Mouse (Mus musculus): ENCODE results near the gene Zfhx3.

Zfhx3 gene

DNA sequence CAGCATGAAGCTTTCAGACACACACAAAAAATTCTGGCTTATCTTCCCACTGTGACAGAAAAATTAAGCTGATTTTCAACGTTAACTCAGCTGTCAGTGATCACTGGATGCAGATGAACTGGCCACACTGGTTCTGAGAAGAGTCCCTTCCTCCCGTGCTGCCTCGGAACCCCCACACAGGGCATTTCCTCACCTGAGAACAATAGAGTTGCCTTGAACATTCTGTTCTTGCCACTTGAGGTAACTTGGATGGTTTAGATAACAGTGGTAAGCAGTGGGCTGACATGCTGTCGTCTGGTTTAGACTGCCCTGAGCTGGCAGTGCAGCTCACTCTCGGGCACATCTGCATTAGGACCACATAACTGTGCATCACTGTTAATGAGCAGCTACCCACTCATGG, 927.5 kb downstream of the Zfhx3 start:
- DNase-seq = no peak

DNA sequence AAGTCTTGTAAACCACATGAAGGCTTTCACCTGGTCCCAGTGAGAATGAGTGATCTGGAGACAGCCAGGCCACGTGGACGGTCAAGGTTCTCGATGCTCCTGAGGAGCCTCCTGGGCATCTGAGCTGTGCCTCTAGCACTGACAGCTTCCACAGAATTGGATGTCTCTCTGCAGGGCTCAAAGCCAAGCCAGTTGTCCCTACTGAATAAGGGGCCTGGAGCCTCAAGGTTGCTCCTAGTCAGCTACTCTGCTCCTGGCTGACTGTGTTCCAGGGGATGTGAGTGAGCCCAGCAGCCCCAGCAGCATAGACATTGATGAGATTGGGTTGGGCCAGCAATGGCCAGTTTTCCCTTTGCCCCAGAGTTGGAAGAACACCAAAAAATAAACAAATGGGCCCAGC, 927.9 kb downstream of the Zfhx3 start:
- DNase-seq = no peak

DNA sequence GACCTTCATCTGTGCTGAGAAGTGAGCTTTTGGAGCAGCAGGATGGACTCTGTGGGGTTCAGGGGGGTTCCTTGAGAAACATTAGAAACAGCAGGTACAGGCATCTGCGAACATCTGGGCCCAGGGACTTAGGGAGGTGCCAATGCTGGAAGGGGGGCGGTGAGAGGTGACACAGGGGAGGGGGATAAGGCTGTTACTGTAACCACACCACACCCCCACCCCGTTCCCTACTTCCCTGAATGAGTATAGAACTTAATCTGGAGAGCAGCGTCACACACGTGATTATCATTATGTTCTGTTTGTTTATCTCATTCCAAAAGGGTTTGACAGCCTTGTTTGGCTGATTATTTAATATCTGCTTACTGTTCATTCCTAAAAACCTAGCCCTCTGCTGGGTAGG, 933.3 kb downstream of the Zfhx3 start:
- no peak for DNase-seq

DNA sequence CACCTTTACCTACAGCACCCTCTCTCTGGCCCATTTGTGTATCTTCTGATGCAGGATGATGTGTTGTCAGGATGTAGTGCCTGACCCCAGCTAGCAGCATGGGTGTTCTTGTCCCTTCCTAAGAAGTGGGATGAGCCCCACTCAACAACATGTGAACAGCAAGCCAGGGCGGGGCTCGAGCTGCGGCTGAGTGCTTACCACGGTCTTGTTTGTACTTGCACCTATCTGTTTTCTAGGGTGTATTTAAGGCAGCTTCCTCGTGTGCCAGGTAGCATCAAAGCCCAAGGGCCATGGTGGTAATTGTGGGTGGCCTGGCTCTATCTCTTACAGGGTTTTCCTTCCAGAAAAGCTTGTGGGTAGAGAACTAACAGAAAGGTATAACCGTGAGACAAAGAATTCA, 937.7 kb downstream of the Zfhx3 start:
- DNase-seq = no peak

DNA sequence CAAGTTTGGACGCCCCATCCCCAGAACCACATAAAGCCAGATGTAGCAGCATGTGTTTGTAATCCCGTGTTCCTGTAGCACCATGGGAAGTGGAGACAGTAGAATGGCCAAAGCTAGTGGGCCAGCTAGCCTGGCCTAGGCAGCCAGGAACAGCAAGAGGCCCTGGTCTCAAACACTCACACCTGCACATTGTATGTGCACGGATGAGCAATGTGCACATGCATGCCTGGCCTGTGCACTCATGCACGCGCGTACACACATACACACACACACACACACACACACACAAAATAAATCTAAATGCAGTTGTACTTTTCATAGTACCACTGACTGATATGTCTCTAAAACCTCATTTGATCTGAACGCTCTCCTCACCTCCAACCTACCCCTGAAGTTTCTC, 938.9 kb downstream of the Zfhx3 start:
- DNase-seq = no peak

DNA sequence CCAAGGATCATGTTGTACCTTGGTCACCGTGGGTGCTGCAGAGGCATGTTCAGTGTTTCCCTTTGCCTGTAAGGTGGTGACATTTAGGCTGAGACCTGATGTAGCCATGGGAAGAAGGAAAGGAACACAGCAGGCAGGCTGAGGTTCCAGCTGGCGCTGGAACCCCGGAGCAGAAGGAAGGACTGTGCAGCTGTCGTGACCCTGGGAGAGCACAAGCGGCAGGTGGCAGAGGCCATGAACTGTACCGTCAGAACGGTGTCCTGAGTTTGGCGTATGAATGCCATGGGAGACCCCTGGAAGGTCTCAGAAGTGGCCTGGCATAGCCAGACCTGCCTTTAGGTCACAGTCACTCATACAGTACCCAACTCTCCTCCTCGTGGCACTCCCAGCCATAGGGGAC, 939.6 kb downstream of the Zfhx3 start:
- no peak for DNase-seq

DNA sequence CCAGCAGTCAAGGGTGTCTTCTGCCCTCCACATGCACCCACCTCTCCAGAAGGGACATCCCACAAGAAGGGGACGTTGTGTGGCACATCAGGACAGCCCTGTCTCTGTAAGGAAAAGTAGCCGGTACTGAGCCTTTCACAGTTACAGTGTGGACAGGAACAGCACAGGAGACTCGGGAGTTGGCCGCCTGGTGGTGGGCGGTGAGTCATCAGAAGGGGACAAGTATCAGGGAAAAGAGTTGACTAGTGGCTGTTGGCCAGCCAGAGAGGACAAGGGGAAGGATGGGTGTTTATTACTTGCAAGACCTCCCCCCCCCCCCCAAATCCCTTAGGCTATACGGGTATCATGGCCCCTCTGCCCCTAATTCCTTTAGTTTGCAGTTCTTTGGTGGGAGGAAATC, 940.9 kb downstream of the Zfhx3 start:
- no peak for DNase-seq

DNA sequence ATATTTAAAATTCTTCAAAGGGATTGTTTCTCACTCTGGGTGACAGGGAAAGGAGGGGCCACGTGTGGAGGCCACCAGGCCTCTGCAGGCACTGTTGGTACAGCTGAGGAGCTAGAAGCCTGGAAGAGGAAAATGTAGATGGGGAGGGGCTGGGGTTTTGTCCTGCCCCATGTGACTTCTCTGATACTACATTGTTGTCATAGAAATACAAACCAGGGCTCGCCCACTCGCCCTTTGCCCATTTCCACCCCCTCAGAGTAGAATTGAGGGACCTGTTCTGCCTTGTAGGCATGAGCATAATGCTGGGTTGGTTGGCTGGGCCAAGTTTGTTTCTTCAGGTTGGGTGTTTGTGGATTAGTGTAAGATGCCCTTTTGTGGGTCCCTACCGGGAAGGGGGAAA, 942.5 kb downstream of the Zfhx3 start:
- DNase-seq = no peak

DNA sequence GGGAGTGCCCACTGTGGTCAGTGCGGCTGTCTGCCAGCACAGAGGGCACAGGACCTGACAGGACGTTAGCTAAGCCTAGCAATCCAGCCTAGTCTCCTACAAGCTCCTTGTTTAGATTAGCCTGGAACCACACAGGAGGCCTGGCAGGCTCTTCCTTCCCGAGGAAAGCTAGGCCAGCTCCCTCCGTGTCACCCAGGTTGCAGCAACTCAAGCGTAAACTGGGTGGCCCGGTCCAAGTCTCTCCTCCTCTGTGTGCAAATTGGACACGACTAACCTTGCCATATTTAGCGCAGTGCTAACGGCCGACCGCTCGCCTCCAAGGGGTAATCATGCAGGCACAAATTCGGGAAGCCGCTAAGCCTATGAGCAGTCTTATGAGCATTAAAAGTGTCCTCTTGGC, 943.0 kb downstream of the Zfhx3 start:
- DNase-seq = peak; percentile 74

DNA sequence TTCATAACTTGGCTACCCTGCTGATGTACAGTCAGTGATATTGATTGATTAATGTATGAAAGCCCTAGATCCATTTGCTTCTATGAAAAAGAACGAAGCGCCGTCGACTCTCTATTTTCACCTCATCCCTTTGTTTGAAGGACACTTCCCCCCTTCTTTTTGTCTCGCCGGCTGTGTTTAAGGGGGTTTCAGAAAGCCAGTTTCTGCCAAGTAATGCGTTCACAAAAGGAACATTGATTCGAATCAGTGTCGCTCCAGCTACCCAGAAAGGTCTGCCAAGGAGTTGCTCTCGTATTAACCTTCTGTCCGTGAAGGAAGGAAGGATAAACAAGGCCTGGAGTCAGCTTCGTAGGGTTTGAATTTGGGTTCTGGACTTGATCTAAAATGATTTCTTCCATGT, 943.4 kb downstream of the Zfhx3 start:
- no peak for DNase-seq

DNA sequence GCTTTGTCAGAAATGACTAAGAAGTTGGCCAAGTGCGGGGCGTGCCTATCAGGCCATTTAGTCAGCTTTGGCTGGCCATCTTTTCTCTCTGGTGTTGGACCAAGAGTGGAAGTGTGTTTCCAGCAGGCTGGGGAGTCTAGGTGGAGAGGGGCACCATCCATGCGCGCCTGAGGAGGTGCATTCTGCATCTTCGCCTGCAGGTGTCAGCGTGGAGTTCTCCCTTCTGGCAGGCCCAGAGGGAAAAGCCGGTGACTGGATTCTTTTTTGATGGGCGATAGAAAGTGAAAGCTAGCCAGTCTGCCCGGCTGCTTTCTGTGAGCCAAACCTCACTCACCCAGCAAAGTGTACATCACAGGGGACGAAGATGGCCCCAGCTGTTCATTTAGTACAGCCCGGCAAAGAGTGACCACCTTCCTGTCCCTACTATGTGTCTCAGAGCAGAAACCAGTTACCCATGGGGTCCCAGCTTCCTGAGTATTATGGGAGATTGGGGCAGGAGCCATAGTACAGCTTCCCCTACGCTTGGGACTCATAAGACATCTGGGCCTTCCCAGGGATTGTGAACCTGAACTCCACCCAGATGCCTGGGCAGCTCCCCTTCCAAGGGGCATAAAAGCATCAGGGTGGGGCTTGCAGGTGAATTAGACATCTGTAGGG, 944.3 kb downstream of the Zfhx3 start:
- DNase-seq = peak; percentile 66

DNA sequence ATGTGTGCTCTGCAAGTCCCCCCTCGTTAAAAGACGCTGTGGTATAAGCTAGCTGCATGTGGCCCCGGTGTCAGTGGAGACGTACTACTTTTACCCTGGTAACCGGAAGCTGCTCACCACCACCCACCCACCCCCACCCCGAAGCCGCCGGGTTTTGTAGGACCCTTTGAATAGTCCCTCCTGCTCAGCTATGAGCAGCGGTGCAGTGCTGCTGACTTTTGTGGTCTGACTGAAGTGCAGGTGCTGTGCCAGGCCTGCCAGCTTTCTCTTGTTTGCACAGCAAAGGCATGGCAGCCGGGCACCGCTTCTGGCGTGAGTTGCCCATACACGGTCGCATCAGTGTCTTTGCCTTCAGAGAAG, 944.8 kb downstream of the Zfhx3 start:
- no peak for DNase-seq

DNA sequence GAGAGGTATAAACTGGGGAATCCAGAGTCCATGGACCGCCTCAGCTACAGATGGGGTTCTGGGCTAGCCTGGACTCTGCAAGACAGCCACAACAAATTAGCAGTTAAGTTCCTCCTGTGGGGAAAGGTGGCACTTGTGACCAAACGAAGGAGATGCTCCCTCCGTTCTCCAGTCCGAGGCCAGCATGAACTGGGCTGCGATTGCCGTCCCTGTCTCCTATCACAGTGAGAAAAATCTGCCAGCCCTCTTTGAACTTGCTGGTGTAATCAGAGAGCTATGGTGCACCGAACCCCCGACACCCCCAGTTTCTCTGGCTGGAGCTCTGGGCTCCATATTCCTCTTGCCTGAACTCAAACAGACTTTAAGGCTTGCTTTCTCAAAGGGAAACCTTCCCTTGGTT, 945.4 kb downstream of the Zfhx3 start:
- no peak for DNase-seq

DNA sequence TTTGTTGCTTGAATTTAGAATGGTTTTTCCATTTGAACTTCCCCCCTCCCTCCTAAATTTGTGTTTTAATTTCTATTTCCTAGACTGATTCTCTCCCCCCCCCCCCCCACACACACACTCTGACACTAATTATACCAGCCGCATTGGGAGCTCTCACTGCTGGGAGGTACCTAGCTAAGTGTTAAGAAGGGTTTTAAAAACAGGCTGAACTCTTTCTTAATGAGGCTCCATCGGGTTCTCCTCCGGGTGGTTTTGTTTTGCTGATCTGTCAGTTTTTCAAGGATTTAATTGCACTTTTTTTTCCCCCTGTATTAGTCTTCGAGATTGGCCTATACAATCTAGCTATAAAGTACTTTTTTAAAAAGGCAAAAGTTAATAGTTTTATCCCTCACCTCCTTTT, 946.5 kb downstream of the Zfhx3 start:
- DNase-seq = no peak

DNA sequence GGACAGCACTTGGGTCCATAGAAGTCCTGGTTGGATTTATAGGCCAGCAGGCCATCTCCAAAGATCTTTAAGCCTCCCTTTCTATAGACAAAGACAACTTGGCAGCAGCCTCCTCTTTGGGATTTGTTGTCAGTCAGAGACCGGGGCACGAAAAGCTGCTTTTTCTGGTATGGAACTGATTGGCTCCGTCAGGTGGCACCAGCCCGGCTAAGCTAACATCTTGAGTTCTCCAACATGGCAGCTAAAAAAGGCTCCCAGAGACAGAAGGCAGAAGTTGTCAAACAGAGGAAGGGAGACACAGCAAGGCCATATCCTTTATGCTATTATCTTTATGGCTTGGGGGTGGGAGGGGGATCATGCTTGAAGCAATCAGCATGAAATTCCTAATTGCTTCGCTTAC, 947.0 kb downstream of the Zfhx3 start:
- DNase-seq = no peak

DNA sequence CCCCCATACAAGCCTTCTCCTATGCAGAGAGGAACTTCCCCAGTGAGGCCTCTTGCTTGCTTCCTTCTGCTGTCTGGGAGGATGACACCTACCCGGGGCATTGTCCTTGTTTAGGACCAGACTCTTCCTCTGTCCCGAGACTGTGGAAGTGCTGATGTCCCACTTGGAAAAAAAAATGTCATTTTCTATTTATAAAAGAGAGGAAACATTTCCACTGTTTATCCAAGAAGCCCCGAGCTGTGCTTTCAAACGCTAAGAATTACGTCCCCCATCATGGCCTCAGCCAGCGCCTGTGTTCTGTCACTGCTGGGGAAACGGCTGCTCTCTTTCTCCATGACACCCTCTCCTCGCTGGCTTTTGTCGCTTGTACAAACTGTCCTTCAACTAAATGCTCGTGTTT, 951.8 kb downstream of the Zfhx3 start:
- DNase-seq = no peak

DNA sequence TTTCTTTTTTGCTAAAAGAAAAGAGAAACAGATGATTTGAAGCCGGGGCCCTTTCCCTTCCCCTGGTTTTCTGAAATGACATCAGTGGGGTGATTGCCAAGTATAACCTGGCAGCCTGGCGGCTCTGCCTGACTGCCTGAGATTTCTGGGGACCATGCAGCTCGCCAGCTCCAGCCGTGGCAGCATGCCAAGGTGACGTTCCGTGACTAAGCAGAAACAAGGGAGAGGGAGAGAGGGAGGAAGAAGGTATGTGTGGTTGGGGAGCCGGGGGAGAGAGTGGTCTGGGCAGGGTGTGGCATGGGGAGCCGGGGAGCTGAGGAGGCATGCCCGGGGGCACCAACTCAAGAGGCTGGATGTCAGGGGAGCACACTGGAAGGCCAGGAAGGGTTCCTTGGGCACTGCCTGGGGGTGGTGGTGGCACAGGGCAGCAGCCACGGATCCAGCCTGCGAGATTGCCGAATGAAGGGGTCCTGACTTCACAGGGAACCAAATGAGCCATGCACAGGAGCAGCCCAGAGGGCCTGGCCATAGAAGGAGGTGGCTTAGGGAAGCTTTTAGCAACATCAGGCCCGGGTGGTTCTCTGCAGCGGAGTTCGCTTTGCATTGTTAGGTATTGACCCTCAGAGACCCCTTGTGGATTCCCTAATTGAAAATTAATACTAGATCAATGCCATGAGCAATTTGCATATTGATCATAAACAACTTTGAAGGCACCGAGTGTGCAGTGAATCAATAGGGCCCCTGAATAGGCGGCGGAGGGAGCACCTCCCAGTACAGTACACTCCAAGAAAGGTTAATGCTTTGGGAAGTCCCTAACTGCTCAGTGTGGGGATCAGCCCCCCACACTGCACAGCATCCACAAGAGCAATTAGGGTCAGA, 954.3 kb downstream of the Zfhx3 start:
- DNase-seq = peak; percentile 63

DNA sequence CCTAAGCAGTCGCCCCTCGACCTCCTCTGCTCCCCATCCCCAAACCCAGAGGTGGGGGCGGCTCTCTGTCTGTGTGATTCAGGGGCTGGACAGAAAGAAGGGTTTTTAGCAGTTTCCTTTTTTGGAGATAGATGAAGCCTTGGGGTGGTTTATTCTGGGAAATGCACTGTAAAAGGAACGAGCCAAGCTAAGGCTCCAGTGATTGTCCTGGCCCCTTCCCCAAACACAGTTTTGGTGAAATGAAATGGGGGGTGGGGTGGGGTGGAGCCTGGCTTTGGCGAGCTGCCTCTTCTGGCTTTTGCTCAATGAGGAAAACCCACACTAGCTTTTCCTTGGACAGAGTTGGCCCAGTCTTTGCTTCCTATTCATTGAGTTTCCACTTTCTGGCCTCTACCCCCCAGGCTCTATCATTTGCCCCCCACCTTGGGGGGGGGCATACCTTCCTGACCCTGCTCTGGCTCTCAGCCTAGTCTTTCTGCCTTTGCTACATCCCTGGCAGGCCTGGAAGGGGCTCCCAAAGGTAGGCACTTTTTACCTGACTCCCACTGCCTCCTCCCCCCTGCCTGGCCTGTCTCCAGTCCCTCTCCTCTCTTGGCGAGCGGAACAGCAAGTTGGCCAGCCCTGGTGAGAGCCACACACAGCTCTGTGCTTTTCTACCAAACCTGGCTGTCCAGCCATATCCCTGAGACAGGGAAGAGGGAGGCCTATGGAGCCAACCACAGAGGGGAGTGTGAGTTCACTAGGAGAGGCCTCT, 955.1 kb downstream of the Zfhx3 start:
- no peak for DNase-seq

DNA sequence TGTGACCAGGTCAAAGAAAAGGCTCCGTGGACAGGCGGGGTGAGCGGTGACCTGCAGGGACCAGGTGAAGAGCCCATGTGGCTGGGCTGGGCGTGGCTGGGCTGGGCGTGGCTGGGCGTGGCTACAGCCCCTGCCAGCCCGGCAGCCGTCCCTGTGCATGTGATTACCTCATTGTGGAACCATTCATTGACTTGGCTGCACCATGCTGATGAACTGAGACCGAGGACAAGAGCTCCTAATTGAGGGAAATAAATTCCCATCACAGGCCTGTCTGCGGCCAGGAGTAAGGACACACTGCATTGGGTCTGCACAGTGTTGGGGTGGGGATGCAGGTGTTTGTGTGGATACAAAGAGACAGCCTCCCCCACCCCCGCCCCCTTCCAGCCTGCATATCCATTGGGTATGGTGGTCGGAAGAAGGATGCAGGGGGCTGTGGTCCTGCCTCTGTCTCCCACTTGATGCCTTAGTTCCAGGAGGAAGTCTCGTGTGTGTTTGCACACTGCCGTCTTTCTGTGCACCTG, 956.9 kb downstream of the Zfhx3 start:
- DNase-seq = no peak

DNA sequence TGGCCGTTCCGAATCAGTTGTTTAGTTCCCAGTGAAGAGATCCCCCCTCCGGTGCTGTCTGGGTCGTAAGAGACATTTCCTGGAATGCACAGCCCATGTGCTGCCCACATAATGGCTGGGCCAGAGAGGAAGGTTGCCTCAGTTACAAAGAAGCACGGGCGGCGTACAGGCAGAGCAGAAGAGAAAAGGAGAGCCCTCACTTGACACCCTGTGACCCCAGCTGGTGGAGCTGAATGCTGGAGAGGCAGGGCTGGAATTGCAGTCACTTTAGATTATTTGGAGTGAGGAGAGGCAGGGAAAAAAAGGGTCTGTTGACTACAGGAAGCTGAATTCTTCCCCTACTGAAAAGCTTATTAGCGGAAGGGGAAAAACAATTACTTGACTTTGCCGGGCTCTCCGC, 958.1 kb downstream of the Zfhx3 start:
- DNase-seq = no peak

DNA sequence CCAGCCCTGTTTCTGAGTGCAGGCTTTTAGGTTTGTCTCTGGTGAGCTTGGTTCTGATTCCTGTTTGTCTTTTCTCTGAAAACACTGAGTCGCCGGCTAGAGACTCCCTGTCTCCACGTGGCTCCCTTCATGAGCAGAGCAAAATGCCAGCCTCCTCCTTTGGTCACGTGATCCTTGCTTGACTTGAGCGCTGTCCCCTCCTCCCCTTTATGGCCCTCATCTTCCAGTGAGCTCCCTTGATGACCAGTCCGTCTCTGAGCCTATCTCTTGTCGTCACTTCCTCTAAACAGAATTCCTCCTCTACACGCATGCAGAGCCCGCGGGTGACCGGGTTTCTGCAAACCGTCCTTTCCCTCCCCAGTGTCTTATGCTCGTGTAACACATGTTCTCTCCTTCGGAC, 958.8 kb downstream of the Zfhx3 start:
- no peak for DNase-seq

DNA sequence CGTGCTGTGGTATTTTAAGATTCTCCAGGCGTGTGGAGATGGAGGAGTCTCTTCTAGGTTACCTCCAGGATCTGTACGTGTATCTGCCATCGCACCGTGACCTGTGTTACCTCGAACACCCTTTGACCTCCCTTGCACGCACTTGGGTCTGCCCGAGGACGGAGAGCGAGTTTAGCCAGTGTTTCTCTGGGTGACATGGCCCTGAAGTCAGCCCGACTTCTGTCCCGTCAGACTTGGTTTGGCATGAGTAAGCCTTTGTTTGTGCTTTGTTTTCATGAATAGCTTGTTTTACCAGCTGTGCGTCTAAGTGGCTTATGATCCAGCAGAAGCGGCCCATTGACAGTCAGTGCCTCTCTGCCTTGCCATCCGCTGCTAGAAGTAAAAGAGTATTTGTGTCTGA, 961.1 kb downstream of the Zfhx3 start:
- DNase-seq = no peak

DNA sequence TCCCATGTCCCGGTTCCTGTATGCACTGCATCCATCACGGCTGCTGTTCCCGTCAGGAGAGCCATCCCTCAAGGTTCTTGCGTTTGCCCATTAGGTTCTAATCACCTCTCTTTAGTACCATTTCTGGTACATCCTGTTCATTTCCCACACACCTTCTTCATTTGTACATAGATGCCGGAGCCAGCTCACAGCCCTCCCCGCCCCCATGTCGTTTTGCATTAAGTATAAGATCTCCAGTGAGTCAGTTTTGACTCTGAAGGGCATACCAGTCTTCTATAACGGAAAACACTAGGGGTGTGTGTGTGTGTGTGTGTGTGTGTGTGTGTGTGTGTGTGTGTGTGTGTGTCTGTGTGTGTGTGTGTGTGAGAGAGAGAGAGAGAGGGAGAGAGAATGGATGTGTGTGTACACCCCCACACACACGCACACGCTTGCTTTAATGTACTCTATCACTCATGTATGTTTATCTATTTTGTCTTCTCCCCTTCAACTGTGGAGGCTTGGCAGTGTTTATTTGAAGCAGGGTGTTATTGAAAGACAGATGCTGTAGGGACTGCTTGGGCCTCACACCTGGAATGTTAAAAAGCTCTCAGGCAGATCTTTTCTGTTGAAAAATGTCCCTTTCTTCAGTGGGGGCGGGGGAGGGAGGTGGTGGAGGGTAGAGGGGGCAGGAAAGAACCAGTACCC, 962.0 kb downstream of the Zfhx3 start:
- DNase-seq = no peak
